Mouse (Mus musculus) embryonic facial prominence, embryonic 14.5 days (tissue): ENCODE measurements around the gene Spg7. TPM values are rescaled to one million over a fixed set of nuclear protein-coding genes. Genes with fewer than 3 reads are reported as not detected.
"Not testable (repeated sequence)": the region's sequence is repeated elsewhere in the genome, so short reads cannot be mapped to it uniquely, and the experiment has no call there.

Experiments
- ATAC-seq: fragments of 200-750 bp; cut with Nextera tagmentation; 2 replicates; pipeline ENCODE4 v1.8.0; 2017; ENCODE audit warnings: low read depth, moderate number of reproducible peaks, moderate TSS enrichment
- DNase-seq: peaks from one replicate; pipeline ENCODE4 v3.0.0-alpha.2; 2015; ENCODE audit warnings: low spot score
- H3K27ac ChIP-seq: fragments of 300-500 bp; sonication (generic); replicated peaks from 2 replicates; pipeline ENCODE4 v1.5.1; 2014; ENCODE audit warnings: low read depth, mild to moderate bottlenecking, low read length, moderate library complexity
- H3K27me3 ChIP-seq: fragments of 300-500 bp; sonication (generic); replicated peaks from 2 replicates; pipeline ENCODE4 v1.6.1; 2014; ENCODE audit warnings: low read length; ENCODE audit not compliant: control insufficient read depth, insufficient read depth
- H3K36me3 ChIP-seq: fragments of 300-500 bp; sonication (generic); 2 replicates; pipeline ENCODE4 v1.6.1; 2014; ENCODE audit warnings: low read length, mixed read lengths; ENCODE audit not compliant: control insufficient read depth, insufficient read depth
- H3K4me1 ChIP-seq: fragments of 300-500 bp; sonication (generic); 2 replicates; pipeline ENCODE4 v1.6.1; 2014; ENCODE audit warnings: antibody characterized with exemption, low read length; ENCODE audit not compliant: control insufficient read depth, insufficient read depth
- H3K4me2 ChIP-seq: fragments of 300-500 bp; sonication (generic); 2 replicates; pipeline ENCODE4 v1.6.1; 2014; ENCODE audit warnings: low read depth, mild to moderate bottlenecking, low read length, moderate library complexity, mixed read lengths
- H3K4me3 ChIP-seq: fragments of 300-500 bp; sonication (generic); 2 replicates; pipeline ENCODE4 v1.5.1; 2014; ENCODE audit warnings: low read depth, mild to moderate bottlenecking, low read length
- H3K9ac ChIP-seq: fragments of 300-500 bp; sonication (generic); 2 replicates; pipeline ENCODE4 v1.6.1; 2014; ENCODE audit warnings: low read depth, mild to moderate bottlenecking, low read length, moderate library complexity, mixed read lengths
- H3K9me3 ChIP-seq: fragments of 300-500 bp; sonication (generic); 2 replicates; pipeline ENCODE4 v1.6.1; 2016; ENCODE audit warnings: low read length; ENCODE audit not compliant: control insufficient read depth
- WGBS: fragments of 180-500 bp; shearing (Covaris S2); extraction: QIAGEN DNeasy Blood & Tissue Kit; methylation state at CpG from one replicate; pipeline ENCODE4 v1.1.7; 2014; 5-methylcytosine and 5-hydroxymethylcytosine counted together
- polyA plus RNA-seq: library from polyadenylated mRNA; unstranded; fragments of >200 nt; fragmentation: Nextera tagmentation; extraction: Ambion mirVana; gene quantifications from 2 replicates; pipeline ENCODE4 v1.2.1, GENCODE M21; 2014

The Spg7 gene
- polyA plus RNA-seq, 1 experiment from 2014 or later: 36.5 TPM

- ATAC-seq: peak; percentile 49
- Histone ChIP-seq H3K9ac (no peak overlapping the region), H3K36me3 (peaks cover 6% of the 10 kb centered on the region; the same call in 1 of the 2 replicates), H3K4me1 (peaks cover 15% of the 10 kb centered on the region; the same call in 1 of the 2 replicates), H3K9me3 (no peaks in the 10 kb centered on the region), H3K27me3 (no peaks in the 10 kb centered on the region), H3K4me3 (no peak overlapping the region), H3K4me2 (no peak overlapping the region), H3K27ac (no peak overlapping the region; the same call in 1 of the 2 replicates)
- WGBS: 75% methylated on average over 3 of the region's 3 CpGs
- DNase-seq: peak; percentile 54
These were observed 40.0 kb upstream of the Spg7 start for GRCm38 (mm10) chr8:123022727-123023126.

GRCm38 (mm10) chr8:123024226-123024625 is 38.5 kb upstream of the Spg7 start:
- Histone ChIP-seq H3K27me3 (no peaks in the 10 kb centered on the region), H3K27ac (no peak overlapping the region), H3K4me3 (no peak overlapping the region), H3K9me3 (no peaks in the 10 kb centered on the region), H3K9ac (no peak overlapping the region), H3K4me2 (no peak overlapping the region), H3K4me1 (0 out of 2 replicates have a peak, but pooled peaks cover 6% of the 10 kb centered on the region), H3K36me3 (peaks cover 6% of the 10 kb centered on the region; the same call in 1 of the 2 replicates)
- ATAC-seq (no peak), DNase-seq (no peak)
- 91% methylated on average over 2 of the region's 2 CpGs for WGBS

DNA sequence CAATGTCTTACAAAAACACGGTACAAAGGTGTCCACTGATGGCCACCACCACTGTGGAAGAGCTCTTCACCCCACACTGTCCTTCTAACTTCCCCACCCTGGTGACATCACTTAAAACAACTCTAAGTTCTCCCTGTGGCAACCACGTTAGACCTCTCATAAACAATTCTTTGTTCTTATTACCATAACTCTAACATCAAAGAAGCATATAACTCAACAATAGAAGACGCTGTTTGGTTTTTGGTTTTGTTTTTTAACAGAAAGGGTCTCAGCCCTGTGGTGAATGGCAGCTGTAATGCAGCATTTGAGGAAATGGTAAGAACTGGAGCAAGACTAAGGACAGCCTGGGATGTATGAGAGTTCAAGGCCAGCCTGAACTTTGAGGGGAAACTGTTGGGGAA is 36.8 kb upstream of the Spg7 start:
- H3K36me3 ChIP-seq: peaks cover 6% of the 10 kb centered on the region; the same call in 1 of the 2 replicates
- no peaks in the 10 kb centered on the region for H3K9me3 ChIP-seq
- no peak for DNase-seq
- H3K27ac ChIP-seq: no peak overlapping the region
- no peak for ATAC-seq
- 80% methylated on average over 3 of the region's 3 CpGs for WGBS
- H3K4me1 ChIP-seq: 0 out of 2 replicates have a peak, but pooled peaks cover 6% of the 10 kb centered on the region
- H3K4me3 ChIP-seq: no peak overlapping the region
- H3K27me3 ChIP-seq: no peaks in the 10 kb centered on the region
- no peak overlapping the region for H3K9ac ChIP-seq
- H3K4me2 ChIP-seq: no peak overlapping the region

DNA sequence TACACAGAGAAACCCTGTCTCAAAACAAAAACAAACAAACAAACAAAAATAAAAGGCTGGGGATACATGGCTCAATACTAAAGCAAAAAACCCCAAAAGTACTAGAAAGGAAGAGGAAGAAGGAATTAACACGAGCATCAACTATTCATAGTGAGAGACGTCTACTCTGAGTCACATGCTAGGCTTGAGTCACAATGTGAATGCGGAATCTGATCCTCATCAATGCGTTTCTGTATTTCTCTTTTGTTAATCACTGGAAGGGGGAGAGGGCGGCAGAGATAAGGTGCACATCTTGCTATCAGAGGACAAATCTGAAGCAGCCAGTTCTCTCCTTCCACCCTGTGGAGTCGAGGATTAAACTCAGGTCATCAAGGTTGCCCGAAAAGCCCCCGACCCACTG is 35.0 kb upstream of the Spg7 start:
- no peaks in the 10 kb centered on the region for H3K27me3 ChIP-seq
- ATAC-seq: no peak

GRCm38 (mm10) chr8:123030091-123030490 is 32.7 kb upstream of the Spg7 start:
- not testable (repeated sequence) for DNase-seq
- 89% methylated on average over 4 of the region's 5 CpGs for WGBS

More for the DNA sequence above, 35.0 kb upstream of the Spg7 start:
- no peak for DNase-seq
- no peak overlapping the region for H3K4me3 ChIP-seq
- H3K9me3 ChIP-seq: no peaks in the 10 kb centered on the region
- H3K4me1 ChIP-seq: 0 out of 2 replicates have a peak, but pooled peaks cover 6% of the 10 kb centered on the region
- peaks cover 6% of the 10 kb centered on the region; the same call in 1 of the 2 replicates for H3K36me3 ChIP-seq
- H3K9ac ChIP-seq: no peak overlapping the region
- H3K4me2 ChIP-seq: no peak overlapping the region
- WGBS: 91% methylated on average over 8 of the region's 8 CpGs
- H3K27ac ChIP-seq: no peak overlapping the region

GRCm38 (mm10) chr8:123031321-123031978 is 31.3 kb upstream of the Spg7 start:
- DNase-seq: no peak
- ATAC-seq: no peak

More at GRCm38 (mm10) chr8:123030091-123030490, 32.7 kb upstream of the Spg7 start:
- H3K4me2 ChIP-seq, H3K9ac ChIP-seq, H3K4me3 ChIP-seq, H3K27ac ChIP-seq, H3K36me3 ChIP-seq, H3K9me3 ChIP-seq, H3K4me1 ChIP-seq, H3K27me3 ChIP-seq, ATAC-seq: not testable (repeated sequence)

GRCm38 (mm10) chr8:123032730-123033129 is 30.0 kb upstream of the Spg7 start:
- Histone ChIP-seq H3K9me3 (no peaks in the 10 kb centered on the region), H3K27me3 (no peaks in the 10 kb centered on the region), H3K36me3 (no peaks in the 10 kb centered on the region), H3K4me2 (no peak overlapping the region), H3K9ac (no peak overlapping the region), H3K4me1 (0 out of 2 replicates have a peak, but pooled peaks cover 3% of the 10 kb centered on the region), H3K27ac (no peak overlapping the region), H3K4me3 (no peak overlapping the region)
- ATAC-seq (no peak), DNase-seq (no peak)

More at GRCm38 (mm10) chr8:123031321-123031978, 31.3 kb upstream of the Spg7 start:
- 0 out of 2 replicates have a peak, but pooled peaks cover 3% of the 10 kb centered on the region for H3K4me1 ChIP-seq
- no peak overlapping the region for H3K9ac ChIP-seq
- H3K4me2 ChIP-seq: no peak overlapping the region
- no peak overlapping the region for H3K4me3 ChIP-seq
- H3K36me3 ChIP-seq: no peaks in the 10 kb centered on the region
- H3K27me3 ChIP-seq: no peaks in the 10 kb centered on the region
- H3K9me3 ChIP-seq: no peaks in the 10 kb centered on the region
- no peak overlapping the region for H3K27ac ChIP-seq
- WGBS: 80% methylated on average over 7 of the region's 7 CpGs

- Histone ChIP-seq H3K27me3 (no peaks in the 10 kb centered on the region), H3K27ac (no peak overlapping the region)
These were observed 29.3 kb upstream of the Spg7 start for GRCm38 (mm10) chr8:123033431-123033830.

GRCm38 (mm10) chr8:123034171-123034570 is 28.6 kb upstream of the Spg7 start:
- Histone ChIP-seq H3K4me2 (no peak overlapping the region), H3K9ac (no peak overlapping the region), H3K4me3 (no peak overlapping the region), H3K27ac (no peak overlapping the region), H3K4me1 (peaks cover 4% of the 10 kb centered on the region; the same call in 1 of the 2 replicates), H3K9me3 (no peaks in the 10 kb centered on the region), H3K27me3 (no peaks in the 10 kb centered on the region), H3K36me3 (no peaks in the 10 kb centered on the region)
- DNase-seq (no peak), ATAC-seq (no peak)
- 71% methylated on average over 6 of the region's 6 CpGs for WGBS

More at GRCm38 (mm10) chr8:123033431-123033830, 29.3 kb upstream of the Spg7 start:
- H3K9ac ChIP-seq: no peak overlapping the region
- no peaks in the 10 kb centered on the region for H3K9me3 ChIP-seq
- 0 out of 2 replicates have a peak, but pooled peaks cover 3% of the 10 kb centered on the region for H3K4me1 ChIP-seq
- DNase-seq (no peak), ATAC-seq (no peak)
- no peak overlapping the region for H3K4me3 ChIP-seq
- H3K36me3 ChIP-seq: no peaks in the 10 kb centered on the region
- no peak overlapping the region for H3K4me2 ChIP-seq
